Mouse (Mus musculus) CH12.LX (cell line): ENCODE measurements around the gene 5730507C01Rik. TPM values are rescaled to one million over a fixed set of nuclear protein-coding genes. Genes with fewer than 3 reads are reported as not detected.
"Not testable (repeated sequence)": the region's sequence is repeated elsewhere in the genome, so short reads cannot be mapped to it uniquely, and the experiment has no call there.

Experiments
- DNase-seq: peaks from one replicate; pipeline ENCODE4 v3.0.0-alpha.2; 2013; ENCODE audit errors: extremely low read depth
- H3K27ac ChIP-seq: 2 replicates; pipeline ENCODE4 v1.5.1; 2012; ENCODE audit warnings: low read depth, mild to moderate bottlenecking, control low read depth, moderate library complexity; ENCODE audit not compliant: insufficient read depth
- H3K27me3 ChIP-seq: replicated peaks from 2 replicates; pipeline ENCODE3; 2012; ENCODE audit warnings: inconsistent platforms
- H3K36me3 ChIP-seq, 2 experiments: replicated peaks in 1 of 2; 2 replicates each; pipeline versions ENCODE3 to v1.6.1; 2012; ENCODE audit warnings: inconsistent platforms in 1 of 2, low read length in 1 of 2, mild to moderate bottlenecking in 1 of 2, mixed read lengths in 1 of 2, moderate library complexity in 1 of 2; ENCODE audit not compliant: control insufficient read depth in 1 of 2, insufficient read depth in 1 of 2
- H3K4me1 ChIP-seq, 2 experiments: 2 replicates each; pipeline ENCODE4 v1.6.1; 2012; ENCODE audit warnings: inconsistent platforms in 1 of 2, moderate library complexity in 1 of 2; ENCODE audit not compliant: insufficient read depth in 2 of 2, control insufficient read depth in 1 of 2
- H3K4me2 ChIP-seq: 2 replicates; pipeline ENCODE4 v1.6.1; 2012; ENCODE audit warnings: low read depth, mild to moderate bottlenecking, control low read depth; ENCODE audit not compliant: poor library complexity, insufficient read depth, severe bottlenecking
- H3K4me3 ChIP-seq, 3 experiments: fragments of 150-350 bp in 1 of 3; sonication (generic) in 1 of 3; replicated peaks in 1 of 3; 2 replicates each; pipeline versions ENCODE3 to v1.5.1; 2011 to 2012; ENCODE audit warnings: low read depth in 2 of 3, low read length in 2 of 3, mild to moderate bottlenecking in 2 of 3, moderate library complexity in 2 of 3, control low read depth in 1 of 3, improper control_type of control experiment in 1 of 3, inconsistent platforms in 1 of 3, mixed read lengths in 1 of 3; ENCODE audit not compliant: poor library complexity in 1 of 3
- H3K79me2 ChIP-seq: replicated peaks from 2 replicates; pipeline ENCODE4 v1.6.1; 2012; ENCODE audit warnings: mild to moderate bottlenecking, moderate library complexity; ENCODE audit not compliant: control insufficient read depth, poor library complexity, insufficient read depth, severe bottlenecking; ENCODE audit errors: extremely low read depth
- H3K9ac ChIP-seq: 2 replicates; pipeline ENCODE4 v1.6.1; 2012; ENCODE audit warnings: low read depth, mild to moderate bottlenecking, control low read depth, moderate library complexity; ENCODE audit not compliant: insufficient read depth
- H3K9me3 ChIP-seq: replicated peaks from 2 replicates; pipeline ENCODE3; 2012; ENCODE audit warnings: low read length, inconsistent platforms, mixed read lengths
- HCFC1 ChIP-seq: IDR thresholded peaks from 2 replicates; pipeline ENCODE4 v1.6.1; 2012; ENCODE audit warnings: low read depth, mild to moderate bottlenecking, inconsistent platforms, low read length, improper control_type of control experiment
- MAFK ChIP-seq: IDR thresholded peaks from 2 replicates; pipeline ENCODE4 v1.6.1; 2011; ENCODE audit warnings: low read length, improper control_type of control experiment; ENCODE audit not compliant: insufficient replicate concordance
- dilution Hi-C: fragments of 300-500 bp; cut with MboI; formaldehyde crosslinking; loops from 2 replicates; pipeline ENCODE4 v1.14.3; 2020; ENCODE audit warnings: low sequenced_read_pairs; ENCODE audit not compliant: extremely low pct_unique_long_range_greater_than_20kb, extremely low pct_ligation_motif_present
- in situ Hi-C: fragments of 300-500 bp; cut with MboI; formaldehyde crosslinking; loops from 3 replicates; pipeline ENCODE4 v1.14.3; 2019; ENCODE audit warnings: low sequenced_read_pairs, low pct_ligation_motif_present, low pct_unique_long_range_greater_than_20kb, mixed read lengths
- polyA plus RNA-seq: library from polyadenylated mRNA; unstranded; fragments of >175 nt; gene quantifications from 2 replicates; pipeline ENCODE4 v1.2.1, GENCODE M21; 2012; ENCODE audit warnings: low read depth; ENCODE audit not compliant: insufficient read length
- total RNA-seq, 2 experiments: library from RNA; depleted of rRNA; stranded (reverse); fragments of 300-350 nt in 1 of 2; fragments of >200 nt in 1 of 2; gene quantifications; 2 replicates each; pipeline ENCODE4 v1.2.3; 2012 to 2014

Gene 5730507C01Rik
- total RNA-seq (2012; rRNA removed) = not detected in 2 replicates
- not detected in 2 replicates for total RNA-seq (2014; rRNA removed)
- not detected in 2 replicates for polyA plus RNA-seq

DNA sequence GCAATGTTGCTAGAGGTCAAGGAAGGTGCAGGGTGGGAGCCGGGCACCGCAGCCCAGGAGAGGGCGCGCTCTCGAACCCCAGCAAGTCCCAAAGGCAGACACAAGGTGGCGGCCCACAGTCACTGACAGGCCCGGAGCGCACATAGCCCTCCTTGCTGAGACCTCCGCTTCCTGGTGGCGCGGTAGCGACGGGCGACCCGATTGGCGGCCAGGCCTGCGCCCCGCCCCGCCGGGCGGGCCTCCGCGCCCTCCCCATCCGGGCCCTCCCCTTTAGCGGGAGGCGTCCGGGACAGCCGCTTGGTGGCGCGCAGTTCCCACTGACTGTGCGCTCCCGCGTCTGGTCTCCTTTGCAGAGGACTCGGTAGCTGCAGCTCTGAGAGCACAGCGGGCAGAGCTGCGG is at the start of gene 5730507C01Rik:
TSS of gene 5730507C01Rik (plus strand) at position 340 of the 400 bp plus-strand sequence.
- H3K9ac ChIP-seq = no peak within 1 kb of the TSS
- no peaks in the 10 kb centered on the region for H3K27me3 ChIP-seq
- no peaks in the 10 kb centered on the region for H3K4me1 ChIP-seq
- H3K36me3 ChIP-seq = no peaks in the 10 kb centered on the region
- no peaks in the 10 kb centered on the region for H3K79me2 ChIP-seq
- TF ChIP-seq MAFK (no peak), HCFC1 (no peak)
- H3K27ac ChIP-seq = no peak within 1 kb of the TSS
- peaks cover 3% of the 10 kb centered on the region for H3K9me3 ChIP-seq
- DNase-seq = no peak
- in situ Hi-C loops (no loop called here), dilution Hi-C loops (no loop called here)
- no peak within 1 kb of the TSS for H3K4me3 ChIP-seq
- no peak within 1 kb of the TSS for H3K4me2 ChIP-seq

DNA sequence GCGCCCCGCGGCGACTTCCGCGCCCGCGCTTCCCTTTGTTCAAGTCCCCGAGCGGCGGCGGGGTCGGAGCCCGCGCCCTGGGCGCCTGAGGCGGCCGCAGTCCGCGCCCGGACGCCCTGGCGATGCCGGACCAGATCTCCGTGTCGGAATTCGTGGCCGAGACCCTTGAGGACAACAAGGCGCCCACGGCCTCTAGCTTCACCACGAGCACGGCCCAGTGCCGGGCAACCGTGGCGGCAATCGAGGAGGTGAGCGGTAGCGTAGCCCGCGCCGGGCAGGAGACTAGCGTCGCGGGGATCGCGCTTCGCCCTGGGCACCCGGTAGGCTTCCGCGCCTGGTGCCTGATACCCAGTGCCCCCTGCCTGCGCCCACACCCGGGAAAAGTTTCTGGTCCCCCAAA is 306 bp downstream of the 5730507C01Rik start:
- H3K79me2 ChIP-seq, H3K9me3 ChIP-seq, H3K27ac ChIP-seq, H3K4me2 ChIP-seq, dilution Hi-C loops, H3K9ac ChIP-seq, H3K27me3 ChIP-seq, in situ Hi-C loops, H3K4me3 ChIP-seq, DNase-seq, H3K4me1 ChIP-seq, H3K36me3 ChIP-seq: not testable (repeated sequence)

DNA sequence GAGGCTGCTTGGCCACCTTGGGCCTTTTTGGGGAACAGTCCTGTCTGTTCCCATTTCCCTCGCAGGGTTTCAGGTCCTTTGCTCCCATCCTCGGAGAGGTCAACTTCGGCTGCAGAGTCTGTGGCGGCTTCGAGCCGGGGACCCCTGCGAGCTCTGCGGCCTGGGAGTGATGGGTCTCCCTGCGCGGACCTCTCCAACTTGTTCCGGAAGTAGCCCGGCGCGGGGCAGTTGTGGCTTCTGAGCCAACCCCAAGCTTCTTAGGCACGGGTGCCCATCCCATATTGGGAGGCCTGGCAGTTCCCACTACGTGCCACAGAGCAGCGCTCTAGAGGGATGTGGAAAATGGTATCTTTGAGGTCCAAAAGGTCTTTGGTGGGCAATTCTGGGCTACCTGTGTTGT is 767 bp downstream of the 5730507C01Rik start:
- H3K4me1 ChIP-seq, dilution Hi-C loops, H3K27me3 ChIP-seq, H3K27ac ChIP-seq, H3K9me3 ChIP-seq, H3K4me3 ChIP-seq, H3K4me2 ChIP-seq, H3K36me3 ChIP-seq, DNase-seq, in situ Hi-C loops, H3K79me2 ChIP-seq, H3K9ac ChIP-seq: not testable (repeated sequence)
